Comparison of ENCODE assay signal across 9 mouse cellular contexts in genomic region chr10:78105548-78105947, GRCm38 (mm10). TPM values are rescaled to one million over a fixed set of nuclear protein-coding genes. Genes with fewer than 3 reads are reported as not detected.
DNase-seq lines count a peak whose midpoint lies in the region; ATAC-seq and TF ChIP-seq lines count a peak whose summit lies in the region.
"Had no signal": no experiment of that assay in that cellular context is flagged by ENCODE, and none has a peak within 500 bp of the region (broad histone marks: within the 10 kb centered on the region; RNA-seq: fewer than 3 reads in every experiment).

No protein-coding gene starts in this region.

- H3K4me3 ChIP-seq in neural tube, embryonic 15.5 days (replicated peaks), result no peak overlapping the region
- H3K4me3 ChIP-seq in cortical plate, adult 2 months (ENCODE audit: insufficient read depth, low read length), result peak overlapping the region; percentile 9; the same call in 1 of the 2 replicates
- H3K4me3 ChIP-seq in embryonic facial prominence, embryonic 10.5 days, result no peak overlapping the region
- H3K4me3 ChIP-seq: heart, embryonic 13.5 days had no signal

- H3K9me3 ChIP-seq in neural tube, embryonic 15.5 days (replicated peaks), result no peaks in the 10 kb centered on the region
- no peaks in the 10 kb centered on the region for H3K9me3 ChIP-seq in embryonic facial prominence, embryonic 10.5 days

- no peak overlapping the region for H3K4me2 ChIP-seq in neural tube, embryonic 15.5 days
- H3K4me2 ChIP-seq: heart, embryonic 13.5 days had no signal

- no peak for DNase-seq in neural tube, embryonic 10.5 days (ENCODE audit: extremely low spot score, low spot score)
- DNase-seq in layer of hippocampus, adult 8-10 months (ENCODE audit: low spot score in 2 of 2), result peak; percentile 37 to 55
- peak; percentile 37 for DNase-seq in right cerebral cortex, postnatal 25 days
- no peak for DNase-seq in embryonic facial prominence, embryonic 10.5 days (ENCODE audit: low spot score)
- DNase-seq in thymus, postnatal 14 days, result no peak

- WGBS in neural tube, embryonic 15.5 days, result 78% methylated on average over 12 of the region's 12 CpGs
- WGBS in embryonic facial prominence, embryonic 10.5 days, result 85% methylated on average over 12 of the region's 12 CpGs

- no peaks in the 10 kb centered on the region for H3K36me3 ChIP-seq in neural tube, embryonic 15.5 days
- no peaks in the 10 kb centered on the region for H3K36me3 ChIP-seq in embryonic facial prominence, embryonic 10.5 days (replicated peaks)
- H3K36me3 ChIP-seq: heart, embryonic 13.5 days had no signal

- no peak overlapping the region for H3K9ac ChIP-seq in neural tube, embryonic 15.5 days (replicated peaks)
- H3K9ac ChIP-seq: heart, embryonic 13.5 days had no signal

- no peak for ATAC-seq in neural tube, embryonic 15.5 days (ENCODE audit: low FRiP score)
- no peak for ATAC-seq in megakaryocyte-erythroid progenitor cell, adult 5-6 weeks (replicated peaks; ENCODE audit: low FRiP score, low TSS enrichment, poor library complexity, severe bottlenecking)

- H3K27me3 ChIP-seq in neural tube, embryonic 15.5 days (replicated peaks), result no peaks in the 10 kb centered on the region
- no peaks in the 10 kb centered on the region for H3K27me3 ChIP-seq in embryonic facial prominence, embryonic 10.5 days (replicated peaks; ENCODE audit: low read depth, poor library complexity, severe bottlenecking)

- peak overlapping the region; percentile 54; the same call in 1 of the 2 replicates for H3K27ac ChIP-seq in neural tube, embryonic 15.5 days (replicated peaks)
- H3K27ac ChIP-seq in cortical plate, adult 2 months (ENCODE audit: insufficient read depth, low read length), result no peak overlapping the region
- no peak overlapping the region for H3K27ac ChIP-seq in embryonic facial prominence, embryonic 10.5 days (replicated peaks)
- H3K27ac ChIP-seq: heart, embryonic 13.5 days had no signal

- no peak for TF ChIP-seq CTCF in cortical plate, adult 2 months (IDR thresholded peaks at IDR 0.05; ENCODE audit: extremely low read depth, insufficient read depth, low read length)

- no peak for TF ChIP-seq POLR2A in cortical plate, adult 2 months (IDR thresholded peaks at IDR 0.05; ENCODE audit: extremely low read depth, insufficient read depth, low read length)

- H3K4me1 ChIP-seq in neural tube, embryonic 15.5 days, result peaks cover 12% of the 10 kb centered on the region
- H3K4me1 ChIP-seq in cortical plate, adult 2 months (ENCODE audit: control insufficient read depth, insufficient read depth, low read length), result peaks cover 4% of the 10 kb centered on the region
- H3K4me1 ChIP-seq in embryonic facial prominence, embryonic 10.5 days, result peaks cover 13% of the 10 kb centered on the region

RNA-seq across cellular contexts. Expression of gene Icosl, which starts 36.4 kb away (rescaled TPM):
- 0.81 and 3.0 TPM in 2 replicates for polyA plus RNA-seq in neural tube, embryonic 15.5 days (2015; fragmentation: Nextera tagmentation; extraction: Ambion mirVana)
- polyA plus RNA-seq in cortical plate, adult 2 months (2012; rRNA removed), result 5.3 and 6.3 TPM in 2 replicates
- total RNA-seq in layer of hippocampus, adult 8-10 months (2022), result 10 to 100 TPM; 12.1 to 13.2 (median 13.0) TPM
- total RNA-seq in megakaryocyte-erythroid progenitor cell, adult 5-6 weeks (2014; fragmentation: Nextera tagmentation), result 0.37 and 4.9 TPM in 2 replicates
- 0.57 and 1.4 TPM in 2 replicates for total RNA-seq in megakaryocyte-erythroid progenitor cell, adult 5-6 weeks (2017)
- 2.5 and 2.8 TPM in 2 replicates for polyA plus RNA-seq in embryonic facial prominence, embryonic 10.5 days (2016; fragmentation: Nextera tagmentation; extraction: Ambion mirVana)

Comparison
In these comparisons a context has a peak if more than half of its experiments do, and no peak if none do; other contexts are left out.
1. DNase-seq: peak in layer of hippocampus, adult 8-10 months (2 of 2) and right cerebral cortex, postnatal 25 days (single experiment); none in neural tube, embryonic 10.5 days (single experiment), embryonic facial prominence, embryonic 10.5 days (single experiment) and thymus, postnatal 14 days (single experiment).